Mouse (Mus musculus) ES-Bruce4 (cell line): ENCODE data around the gene Faim2. TPM values are rescaled to one million over a fixed set of nuclear protein-coding genes. Genes with fewer than 3 reads are reported as not detected.

Experiments used
- H3K27ac ChIP-seq: 2 replicates; pipeline ENCODE4 v1.5.1; 2012; ENCODE audit warnings: low read length, inconsistent platforms; ENCODE audit not compliant: insufficient read depth
- H3K27me3 ChIP-seq: 2 replicates; pipeline ENCODE4 v1.6.1; 2012; ENCODE audit warnings: mild to moderate bottlenecking, low read length, inconsistent platforms; ENCODE audit not compliant: control insufficient read depth, poor library complexity, insufficient read depth, severe bottlenecking
- H3K36me3 ChIP-seq: 2 replicates; pipeline ENCODE4 v1.6.1; 2012; ENCODE audit warnings: inconsistent platforms, mild to moderate bottlenecking, low read length, moderate library complexity; ENCODE audit not compliant: control insufficient read depth, poor library complexity, insufficient read depth, severe bottlenecking
- H3K4me1 ChIP-seq: one replicate; pipeline ENCODE4 v1.8.1; 2011; ENCODE audit warnings: low read length; ENCODE audit not compliant: control insufficient read depth, insufficient read depth
- H3K4me3 ChIP-seq: 2 replicates; pipeline ENCODE4 v1.5.1; 2011; ENCODE audit warnings: low read depth, mild to moderate bottlenecking, low read length
- H3K9ac ChIP-seq: 2 replicates; pipeline ENCODE4 v1.6.1; 2012; ENCODE audit warnings: low read depth, mild to moderate bottlenecking, inconsistent platforms; ENCODE audit not compliant: poor library complexity, severe bottlenecking
- H3K9me3 ChIP-seq: replicated peaks from 2 replicates; pipeline ENCODE4 v1.6.1; 2012; ENCODE audit warnings: mild to moderate bottlenecking, low read length, inconsistent platforms; ENCODE audit not compliant: control insufficient read depth, poor library complexity, insufficient read depth, severe bottlenecking
- CTCF ChIP-seq: IDR thresholded peaks from one replicate; pipeline ENCODE4 v1.8.1; 2011; ENCODE audit warnings: low read depth, low read length
- EP300 ChIP-seq: IDR thresholded peaks from 2 replicates; pipeline ENCODE4 v1.6.1; 2011; ENCODE audit warnings: low read depth, low read length; ENCODE audit not compliant: insufficient read depth
- POLR2A ChIP-seq: IDR thresholded peaks from one replicate; pipeline ENCODE4 v1.8.1; 2011; ENCODE audit warnings: low read length; ENCODE audit not compliant: insufficient read depth
- polyA plus RNA-seq: library from polyadenylated mRNA; stranded (reverse); fragments of >200 nt; gene quantifications from 2 replicates; pipeline ENCODE4 v1.2.4, GENCODE M21; 2011; ENCODE audit warnings: low read depth; ENCODE audit not compliant: missing spikeins, insufficient read depth, insufficient read length

The Faim2 gene
- polyA plus RNA-seq, 1 experiment: 0.90 TPM

DNA sequence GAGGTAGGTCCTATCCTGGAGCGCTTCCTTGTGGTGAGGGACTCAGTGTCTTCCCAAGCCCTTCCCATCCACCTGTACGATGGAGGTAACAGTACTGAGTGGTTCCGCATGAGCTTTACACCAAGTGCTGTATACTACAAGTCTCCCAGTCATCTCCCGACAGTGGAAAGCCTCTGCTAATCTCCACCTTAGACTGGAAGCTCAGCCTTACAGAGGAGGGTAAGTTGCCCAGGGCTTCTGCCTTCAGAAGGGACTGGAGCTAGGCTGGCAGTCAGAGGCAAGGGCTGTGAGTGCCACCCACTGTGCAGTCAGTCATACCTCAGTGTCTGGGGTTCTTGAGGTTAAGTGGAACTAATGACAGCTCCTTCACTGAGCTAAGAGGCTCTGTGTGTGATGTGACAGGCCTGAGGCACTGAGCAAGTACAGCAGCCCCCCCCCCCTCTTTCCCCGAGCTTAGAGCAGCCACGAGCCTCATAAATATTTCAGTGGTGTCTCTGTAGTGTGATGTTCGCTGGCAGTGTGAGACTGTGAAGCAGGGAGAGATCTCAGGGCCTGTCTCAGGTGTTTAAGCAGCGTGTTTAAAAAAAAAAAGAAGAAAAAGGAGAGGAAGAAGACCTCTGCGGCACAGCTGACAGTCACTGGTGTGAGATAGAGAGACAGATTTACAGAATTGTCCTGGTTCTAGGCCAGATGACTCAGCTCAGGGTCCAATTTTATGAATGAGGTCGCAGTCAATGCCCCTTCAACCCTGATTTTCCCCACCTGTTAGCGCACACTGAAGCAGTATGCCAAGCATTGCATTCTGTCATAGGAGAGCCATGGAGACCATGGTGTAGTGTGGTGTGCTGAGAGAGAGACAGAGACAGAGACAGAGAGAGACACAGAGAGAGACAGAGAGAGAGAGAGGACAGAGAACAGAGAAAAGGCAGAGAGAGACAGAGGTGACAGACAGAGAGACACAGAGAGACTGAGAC is 9.2 kb upstream of the Faim2 start:
- no peaks in the 10 kb centered on the region for H3K27me3 ChIP-seq
- no peaks in the 10 kb centered on the region for H3K9me3 ChIP-seq
- TF ChIP-seq EP300 (no peak), CTCF (no peak), POLR2A (no peak)
- no peak overlapping the region for H3K27ac ChIP-seq
- H3K36me3 ChIP-seq: no peaks in the 10 kb centered on the region
- H3K4me3 ChIP-seq: no peak overlapping the region
- no peak overlapping the region for H3K9ac ChIP-seq
- no peaks in the 10 kb centered on the region for H3K4me1 ChIP-seq

- Histone ChIP-seq H3K4me1 (no peaks in the 10 kb centered on the region), H3K4me3 (no peak overlapping the region), H3K27ac (no peak overlapping the region), H3K9ac (no peak overlapping the region), H3K27me3 (no peaks in the 10 kb centered on the region), H3K9me3 (no peaks in the 10 kb centered on the region), H3K36me3 (no peaks in the 10 kb centered on the region)
- no peak for TF ChIP-seq EP300
- TF ChIP-seq POLR2A: no peak
- TF ChIP-seq CTCF: no peak
Measured at GRCm38 (mm10) chr15:99532023-99532422, 4.1 kb upstream of the Faim2 start.

- no peak overlapping the region for H3K4me3 ChIP-seq
- H3K4me1 ChIP-seq: no peaks in the 10 kb centered on the region
- H3K9ac ChIP-seq: no peak overlapping the region
- no peaks in the 10 kb centered on the region for H3K36me3 ChIP-seq
- H3K9me3 ChIP-seq: no peaks in the 10 kb centered on the region
- no peak overlapping the region for H3K27ac ChIP-seq
- TF ChIP-seq EP300: no peak
- no peak for TF ChIP-seq CTCF
- TF ChIP-seq POLR2A: no peak
- H3K27me3 ChIP-seq: no peaks in the 10 kb centered on the region
Measured at GRCm38 (mm10) chr15:99531146-99531545, 3.2 kb upstream of the Faim2 start.

- H3K27ac ChIP-seq: no peak overlapping the region
- TF ChIP-seq CTCF (no peak), EP300 (no peak), POLR2A (no peak)
- H3K9ac ChIP-seq: no peak overlapping the region
- H3K36me3 ChIP-seq: no peaks in the 10 kb centered on the region
- no peaks in the 10 kb centered on the region for H3K4me1 ChIP-seq
- no peaks in the 10 kb centered on the region for H3K9me3 ChIP-seq
- no peak overlapping the region for H3K4me3 ChIP-seq
- no peaks in the 10 kb centered on the region for H3K27me3 ChIP-seq
Measured at GRCm38 (mm10) chr15:99526681-99527080, 1.3 kb downstream of the Faim2 start.

DNA sequence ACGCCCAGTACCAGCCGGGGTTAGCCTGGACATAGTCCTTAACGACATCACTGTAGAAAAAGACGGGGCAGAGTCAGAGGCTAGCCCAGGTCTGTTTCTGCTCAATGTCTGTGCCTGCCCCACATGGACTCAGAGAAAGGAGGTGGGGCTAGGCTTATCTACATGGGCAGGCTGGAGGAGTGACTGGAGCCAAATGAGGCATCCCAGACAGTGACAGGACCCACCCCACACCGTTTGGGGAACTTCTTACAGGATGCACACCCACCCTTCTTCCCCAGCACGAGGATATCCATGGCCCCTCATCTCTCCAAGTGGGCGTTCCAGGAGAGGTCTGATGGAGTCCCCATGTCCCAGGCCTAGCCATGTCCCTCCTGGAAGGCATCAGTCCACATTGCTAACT is 7.7 kb downstream of the Faim2 start:
- H3K4me3 ChIP-seq: no peak overlapping the region
- no peaks in the 10 kb centered on the region for H3K36me3 ChIP-seq
- H3K9ac ChIP-seq: no peak overlapping the region
- TF ChIP-seq CTCF: no peak
- TF ChIP-seq POLR2A: no peak
- no peak for TF ChIP-seq EP300
- H3K4me1 ChIP-seq: no peaks in the 10 kb centered on the region
- no peak overlapping the region for H3K27ac ChIP-seq
- H3K9me3 ChIP-seq: no peaks in the 10 kb centered on the region
- H3K27me3 ChIP-seq: no peaks in the 10 kb centered on the region

DNA sequence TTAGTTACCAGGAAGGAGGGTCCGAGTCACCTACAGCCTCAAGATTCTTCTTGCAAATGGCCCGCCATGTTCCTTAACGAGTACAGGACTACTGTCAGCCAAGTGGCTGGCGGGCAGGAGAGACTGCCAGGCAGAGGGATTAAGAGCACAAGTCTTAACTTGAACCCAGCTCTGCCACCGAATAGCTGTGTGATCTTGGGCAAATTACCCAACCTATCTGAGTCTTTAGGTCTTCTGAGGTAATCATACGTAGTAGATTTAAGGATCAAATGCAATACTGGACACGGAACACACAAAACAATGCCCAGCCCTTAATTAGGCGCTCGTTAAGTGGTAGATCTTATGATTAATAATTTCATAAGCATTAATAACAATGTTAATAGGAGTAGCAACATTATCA is 8.3 kb downstream of the Faim2 start:
- no peaks in the 10 kb centered on the region for H3K9me3 ChIP-seq
- no peak overlapping the region for H3K4me3 ChIP-seq
- no peak overlapping the region for H3K27ac ChIP-seq
- no peaks in the 10 kb centered on the region for H3K36me3 ChIP-seq
- H3K9ac ChIP-seq: no peak overlapping the region
- H3K4me1 ChIP-seq: no peaks in the 10 kb centered on the region
- no peaks in the 10 kb centered on the region for H3K27me3 ChIP-seq
- no peak for TF ChIP-seq CTCF
- TF ChIP-seq POLR2A: no peak
- no peak for TF ChIP-seq EP300
